Mouse (Mus musculus) brain, adult 2 months (tissue): ENCODE data around the gene Sox6.
A peak's percentile ranks its signal among the peaks of the same experiment; 100 is the strongest.

Experiments
- DNase-seq: peaks from one replicate; pipeline ENCODE4 v3.0.0; 2011; ENCODE audit warnings: low read depth, low spot score

The Sox6 gene

DNA sequence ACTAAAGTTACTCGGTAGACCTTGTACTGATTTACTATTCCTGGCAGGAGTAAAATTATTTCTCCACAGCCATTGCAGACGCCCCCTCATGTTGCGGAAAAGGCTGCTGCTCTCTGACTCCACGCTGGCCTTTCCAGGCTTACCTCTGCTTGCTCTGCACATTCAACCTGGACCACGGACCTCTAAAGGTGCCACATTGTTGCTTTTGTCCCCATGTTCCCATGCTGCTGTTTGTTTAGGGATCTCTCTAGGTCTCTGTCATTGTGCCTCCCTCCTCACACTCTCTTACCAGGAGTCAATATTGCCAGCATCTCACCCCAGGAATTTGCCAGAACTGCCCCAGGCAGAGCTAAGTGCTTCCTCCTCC, 473.6 kb downstream of the Sox6 start:
- no peak for DNase-seq

DNA sequence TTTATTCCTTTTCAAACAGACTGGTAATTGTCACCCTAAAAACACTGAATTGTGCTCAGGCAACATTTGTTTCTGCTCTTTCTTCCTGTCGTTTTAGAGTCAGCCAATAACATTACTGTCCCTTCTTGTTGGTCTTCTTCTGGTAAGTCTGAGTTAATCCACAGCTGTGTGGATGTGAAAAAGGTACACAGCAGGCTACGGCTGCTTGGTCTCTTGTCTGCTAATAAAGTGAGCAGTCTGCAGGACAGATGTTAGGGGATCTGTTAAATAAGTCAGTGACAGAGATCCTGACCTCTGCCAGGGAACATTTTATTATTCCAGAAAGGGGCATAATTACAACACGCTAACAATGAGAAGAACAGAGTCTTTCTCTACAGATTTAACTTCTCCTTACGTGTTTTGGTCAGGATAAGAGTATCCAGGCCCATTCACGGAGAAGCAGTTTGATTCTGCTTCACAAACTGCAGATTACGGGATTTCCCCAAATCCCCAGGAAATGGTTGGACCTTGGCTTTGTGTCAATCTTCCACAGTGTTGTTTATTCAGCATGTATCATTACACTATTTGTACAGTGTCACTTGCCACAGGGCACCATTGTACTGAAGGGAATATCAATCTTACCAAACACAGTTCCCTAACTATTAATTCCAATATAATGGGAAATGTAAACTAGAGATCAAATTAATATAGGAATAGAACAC, 474.1 kb downstream of the Sox6 start:
- DNase-seq = no peak

DNA sequence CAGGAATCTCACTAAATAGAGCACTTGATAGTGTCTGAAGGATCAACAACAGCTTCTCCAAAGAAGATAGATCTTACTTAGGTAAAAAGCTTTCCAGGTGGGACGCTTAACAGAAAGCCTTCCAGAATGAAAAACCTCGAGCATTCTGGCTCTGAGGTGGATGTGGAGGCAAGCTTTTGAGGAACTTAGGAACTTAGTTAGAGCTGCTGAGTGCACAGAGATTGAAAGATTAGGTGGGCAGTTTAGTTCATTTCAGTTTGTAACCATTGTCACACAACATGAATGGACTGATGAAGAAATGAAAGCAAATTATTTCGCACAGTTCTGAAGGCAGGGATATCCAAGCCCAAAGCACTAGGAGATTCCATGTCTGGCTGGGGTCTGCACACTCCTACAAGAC, 481.9 kb downstream of the Sox6 start:
- DNase-seq = no peak

DNA sequence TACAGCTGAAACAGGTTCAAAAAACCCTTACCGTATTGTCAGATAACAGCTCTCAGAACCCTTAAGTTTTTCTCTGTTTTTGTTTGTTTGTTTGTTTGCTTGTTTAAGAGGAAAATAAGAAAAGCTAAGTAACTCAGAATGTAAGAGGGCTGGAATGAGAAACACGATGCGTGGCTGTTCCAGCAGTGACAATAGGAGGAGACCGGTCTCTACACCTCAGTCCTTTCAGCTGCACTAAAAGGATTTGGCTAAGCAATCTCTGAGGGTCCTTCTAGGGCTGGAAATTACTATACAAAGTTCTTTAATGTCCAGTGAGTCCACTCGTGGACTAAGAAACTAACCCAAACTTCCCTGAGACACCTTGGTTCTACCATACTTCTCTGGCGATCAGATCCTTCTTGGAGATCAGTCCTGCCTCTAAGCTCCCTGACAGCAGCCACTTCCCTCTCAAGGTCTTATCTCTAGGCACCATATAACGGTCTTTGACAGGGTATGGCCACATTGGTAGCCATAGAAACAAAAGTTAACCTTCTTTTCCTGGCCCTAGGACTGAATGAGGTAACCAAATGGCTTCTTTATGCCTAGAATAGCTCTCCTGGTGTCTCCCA, 488.3 kb downstream of the Sox6 start:
- no peak for DNase-seq

DNA sequence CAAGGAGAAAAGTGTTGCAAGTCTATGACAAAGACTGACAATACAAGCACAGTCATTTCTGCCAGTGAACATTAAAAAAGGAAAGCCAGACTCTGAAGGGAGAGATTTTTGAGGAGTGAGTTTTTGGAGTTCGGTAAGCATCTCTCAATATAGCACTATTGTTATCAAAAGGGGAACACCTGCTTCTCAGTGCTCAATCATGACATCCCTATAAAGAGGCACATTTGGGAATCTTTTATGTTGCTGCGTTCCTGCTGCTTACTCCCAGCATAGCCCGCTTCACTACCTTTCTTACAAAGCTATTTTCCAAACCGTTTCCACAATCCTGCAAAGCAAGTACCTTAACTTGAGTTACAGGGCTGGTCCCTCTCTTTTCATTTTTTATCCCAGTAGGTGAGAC, 488.9 kb downstream of the Sox6 start:
- no peak for DNase-seq

DNA sequence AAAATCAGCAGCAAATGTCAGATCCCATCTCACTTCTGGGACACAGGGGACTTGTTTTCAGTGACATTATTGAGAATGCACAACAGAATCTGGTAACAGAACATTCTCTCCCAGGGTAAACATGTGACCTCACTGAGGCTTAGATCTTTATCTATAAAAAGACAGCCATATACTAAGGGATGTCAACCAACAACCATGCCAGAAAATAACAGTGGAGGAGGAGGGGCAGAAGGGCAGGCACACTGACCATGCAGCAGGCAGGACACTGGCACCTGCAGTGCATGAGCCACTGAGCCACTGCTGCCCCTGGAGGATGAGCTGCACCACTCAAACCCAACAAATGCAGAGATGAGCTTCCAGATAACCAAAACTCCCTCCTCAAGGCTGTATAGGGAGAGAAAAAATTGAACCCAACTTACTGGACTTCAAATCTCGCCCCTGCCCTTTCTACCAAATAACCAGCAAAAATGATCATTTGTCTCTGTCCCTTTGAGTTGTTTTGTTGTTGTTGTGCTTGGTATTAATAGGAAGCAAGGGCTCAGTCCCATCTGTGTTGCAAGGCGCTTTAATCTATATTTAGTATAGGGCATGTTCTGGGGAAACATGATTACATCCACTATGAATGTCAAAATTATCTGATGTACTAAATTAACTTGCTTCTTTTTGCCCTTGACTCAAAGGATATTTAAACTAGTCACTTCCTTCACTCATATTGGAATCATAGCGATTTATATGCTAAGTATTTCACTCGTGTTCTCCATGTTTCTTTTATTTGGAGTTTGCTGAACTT, 492.8 kb downstream of the Sox6 start:
- DNase-seq = no peak

DNA sequence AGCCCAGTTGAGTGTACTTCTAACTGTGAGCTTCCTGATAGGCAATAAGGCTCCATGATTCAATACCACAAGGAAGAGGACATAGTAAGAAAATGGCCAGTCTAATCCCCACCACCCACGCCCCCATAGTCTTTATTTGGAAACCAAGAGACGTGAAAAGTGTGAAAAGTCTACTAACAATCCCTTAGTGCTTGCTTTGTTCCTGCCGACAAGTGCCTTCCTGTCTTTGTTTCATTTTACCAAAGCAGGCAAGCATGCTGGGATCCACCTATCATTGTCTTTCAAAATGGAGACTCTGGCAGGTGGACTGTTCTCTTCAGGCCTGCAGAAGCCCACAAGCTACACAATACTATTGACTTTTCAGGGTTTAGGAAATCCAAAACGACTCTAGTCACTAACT, 495.0 kb downstream of the Sox6 start:
- DNase-seq = no peak

DNA sequence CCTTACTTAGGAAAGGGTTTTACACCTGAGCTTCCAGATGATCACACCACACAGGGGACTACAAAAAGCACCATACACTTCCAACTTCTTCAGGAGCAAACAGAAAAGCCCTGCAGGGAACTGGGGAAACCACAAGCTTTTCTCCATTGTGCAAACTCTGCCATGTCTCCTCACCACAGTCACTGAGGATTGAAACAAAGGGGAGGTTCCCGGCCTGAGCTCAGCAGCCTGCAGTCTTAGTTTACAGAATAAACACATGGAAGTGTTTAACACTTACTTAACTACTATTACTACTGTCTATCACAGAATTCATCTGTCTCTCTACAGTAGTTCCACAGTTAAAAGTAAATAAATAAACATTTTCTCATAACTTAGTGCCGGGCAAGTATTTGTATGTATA, 498.3 kb downstream of the Sox6 start:
- no peak for DNase-seq

DNA sequence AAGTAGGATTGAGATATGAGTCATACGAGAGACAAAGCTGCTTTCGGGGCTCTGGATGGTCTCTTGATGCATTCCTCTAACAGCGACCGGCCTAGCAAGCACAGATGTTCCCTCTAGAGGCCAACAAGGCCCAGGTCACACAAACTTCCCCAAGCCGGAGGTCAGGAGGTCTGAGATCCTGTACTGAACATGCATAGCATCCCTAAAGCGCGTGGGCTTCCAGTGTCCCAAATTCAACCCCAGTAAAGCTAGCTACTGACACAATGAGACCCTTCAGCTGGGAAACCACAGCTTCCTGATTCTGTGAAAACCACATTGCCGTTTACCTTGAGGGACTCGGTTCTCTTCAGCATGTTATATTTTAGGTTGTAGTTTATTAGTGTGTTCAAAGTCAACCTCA, 499.6 kb downstream of the Sox6 start:
- DNase-seq = no peak

DNA sequence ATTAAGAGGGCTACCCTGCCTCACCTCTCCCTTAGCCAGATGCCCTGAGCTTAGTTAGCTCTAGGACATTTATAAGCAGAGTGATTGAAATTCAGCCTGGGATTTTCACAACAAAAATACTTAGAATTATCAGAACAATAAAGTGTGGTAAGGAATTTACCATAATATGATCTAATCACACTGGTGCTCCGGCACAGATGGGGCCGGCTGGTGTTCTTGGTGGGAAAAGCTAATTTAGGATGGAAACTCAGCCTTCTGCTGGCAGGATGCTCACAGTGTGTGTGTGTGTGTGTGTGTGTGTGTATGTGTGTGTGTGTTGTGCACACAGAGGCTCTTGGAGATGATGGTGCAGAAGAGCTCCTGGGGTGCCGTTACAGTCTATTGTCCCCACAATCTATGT, 501.0 kb downstream of the Sox6 start:
- peak; percentile 15 for DNase-seq

DNA sequence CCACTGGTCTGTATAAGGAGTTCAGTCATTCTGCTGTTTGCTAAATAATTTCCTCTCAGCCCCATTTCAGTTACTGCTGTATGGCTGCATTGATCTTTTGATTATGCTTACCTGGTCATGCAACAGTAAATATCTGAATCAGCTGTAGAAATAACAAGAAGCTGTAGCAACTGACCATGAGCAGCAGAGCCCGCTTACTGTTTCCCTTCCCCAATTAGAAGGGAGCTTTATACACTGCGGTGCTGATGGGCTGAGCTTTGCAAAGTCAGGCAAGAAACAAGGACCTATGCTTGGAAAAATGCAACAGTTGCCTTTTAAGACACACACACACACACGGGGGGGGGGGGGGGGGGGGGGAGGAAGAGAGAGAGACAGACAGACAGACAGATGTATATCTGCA, 502.1 kb downstream of the Sox6 start:
- no peak for DNase-seq

DNA sequence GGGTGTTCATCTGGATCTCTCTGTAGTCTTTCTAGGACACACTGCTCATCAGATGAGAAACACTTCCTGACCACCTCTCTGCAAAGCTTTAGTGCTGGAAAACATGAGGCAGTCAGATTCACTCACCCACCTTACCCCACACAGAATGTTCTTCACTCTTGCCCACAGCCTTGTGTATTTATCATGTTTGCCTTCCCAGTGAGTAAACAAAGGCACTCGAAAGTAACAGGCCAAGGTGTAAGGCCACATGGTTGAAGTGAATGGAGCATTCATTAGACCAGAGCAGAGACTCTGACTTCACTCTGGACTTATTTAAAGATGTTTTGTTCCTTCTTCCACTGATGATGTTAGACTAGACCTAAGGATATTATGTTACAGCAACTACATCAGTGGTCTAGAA, 506.7 kb downstream of the Sox6 start:
- no peak for DNase-seq

DNA sequence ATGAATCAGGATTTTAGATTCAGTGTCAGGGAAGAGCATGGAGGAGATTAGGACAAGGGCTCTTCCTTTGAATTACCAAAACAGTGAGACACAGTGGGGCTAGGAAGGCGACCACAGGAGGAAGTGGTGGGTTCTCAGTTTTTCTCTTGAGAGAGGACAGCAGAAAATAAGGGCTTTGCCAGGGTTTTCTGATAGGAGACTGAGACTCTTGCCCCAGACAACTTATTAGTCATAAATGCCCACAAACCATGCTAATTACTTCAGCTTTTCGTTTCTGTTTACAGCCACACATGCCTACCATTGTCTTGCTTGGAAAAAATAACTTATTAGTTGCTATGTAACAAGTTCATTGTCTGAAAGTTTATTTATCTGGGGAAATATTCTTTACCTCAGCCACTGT, 507.4 kb downstream of the Sox6 start:
- no peak for DNase-seq

DNA sequence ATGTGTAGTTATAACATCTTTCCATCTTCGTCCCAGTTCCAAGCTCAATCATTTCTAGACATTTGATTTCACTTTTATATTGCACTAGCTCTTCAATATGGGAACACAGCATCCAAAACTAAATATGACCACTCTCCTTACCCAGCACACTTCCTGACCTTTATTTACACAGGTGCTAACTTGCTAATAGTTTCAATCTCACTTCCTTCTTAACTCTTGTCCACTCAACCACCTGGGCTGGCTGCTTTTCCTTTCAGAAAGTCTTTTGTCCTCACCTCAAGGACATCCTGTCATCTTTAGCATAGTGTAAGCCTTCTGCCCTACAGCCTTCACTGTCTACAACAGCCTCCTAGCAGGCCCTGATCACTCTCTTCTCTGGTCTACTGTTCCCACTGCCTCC, 520.9 kb downstream of the Sox6 start:
- no peak for DNase-seq

DNA sequence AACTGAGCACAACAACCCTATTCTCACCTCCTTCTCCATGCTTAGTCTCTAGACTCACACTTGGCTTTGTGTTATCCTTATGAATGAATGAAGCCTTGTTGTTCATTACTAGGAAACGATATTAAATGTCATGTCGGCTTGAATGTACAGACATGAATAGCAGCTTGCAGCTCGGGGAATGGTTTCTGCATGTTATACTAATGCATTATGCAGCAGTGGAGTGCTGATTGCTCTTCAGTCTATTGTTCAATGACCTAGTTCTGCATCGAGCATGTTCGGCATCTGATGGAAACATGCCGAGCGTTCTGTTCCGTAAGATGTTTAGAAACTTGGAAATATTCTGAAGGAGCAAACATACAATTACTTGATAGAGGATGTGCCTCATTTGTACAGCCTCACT, 524.9 kb downstream of the Sox6 start:
- DNase-seq = no peak

DNA sequence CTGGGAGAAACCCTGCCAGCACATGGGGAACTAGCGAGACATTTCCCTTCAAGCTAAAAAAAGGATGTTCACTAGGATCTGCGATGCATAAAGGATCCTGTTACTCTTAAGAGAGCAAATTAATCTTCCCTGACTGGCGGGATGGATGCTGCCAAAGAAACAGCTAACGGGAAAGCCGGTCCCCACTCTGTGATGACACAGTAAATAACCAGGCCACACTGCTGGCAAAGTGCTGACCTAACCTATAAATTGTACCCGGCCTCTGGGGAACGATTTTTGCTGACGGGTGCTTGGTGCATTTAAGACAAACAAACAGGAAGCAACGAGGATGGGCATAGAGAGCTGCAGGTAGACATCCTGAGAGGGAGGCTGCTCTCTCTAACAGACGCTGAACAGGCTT, 526.8 kb downstream of the Sox6 start:
- no peak for DNase-seq

DNA sequence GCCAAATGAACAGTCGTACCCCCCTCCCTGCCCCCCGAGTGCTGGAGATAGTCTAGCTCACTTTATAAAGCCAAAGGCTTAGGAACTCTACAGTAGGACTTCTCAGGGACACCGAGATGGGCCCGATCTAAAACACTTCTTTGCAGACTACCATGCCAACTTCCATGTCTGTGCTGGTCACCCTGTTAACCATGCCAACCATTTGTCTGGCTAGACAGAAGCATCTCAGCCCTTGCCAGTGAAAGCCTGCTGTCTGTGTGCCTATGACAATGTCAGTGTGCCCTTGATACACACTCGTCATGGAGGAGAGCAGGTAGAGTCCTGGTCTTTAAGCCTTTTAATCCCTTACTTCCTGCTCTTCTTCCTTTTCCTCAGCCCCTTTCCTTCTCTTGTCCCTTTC, 527.5 kb downstream of the Sox6 start:
- no peak for DNase-seq

DNA sequence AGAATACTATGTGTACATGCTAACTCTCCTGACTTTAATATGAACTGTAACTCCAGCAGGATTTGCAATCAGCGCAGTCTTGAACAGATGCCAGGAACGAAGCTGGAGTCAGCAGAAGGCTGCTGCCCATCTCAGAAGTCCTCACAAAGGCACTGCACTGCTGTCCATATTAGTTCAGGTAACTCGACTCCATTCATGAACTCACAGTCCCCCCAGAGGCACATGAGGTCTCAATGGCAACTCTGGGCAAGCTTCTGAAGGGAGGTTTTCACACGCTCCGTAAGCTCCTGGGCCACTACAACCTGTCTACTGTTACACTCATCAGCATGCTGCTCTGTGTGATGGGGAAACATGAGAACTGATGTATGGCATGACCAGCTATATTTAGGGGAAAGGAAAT, 528.6 kb downstream of the Sox6 start:
- no peak for DNase-seq

DNA sequence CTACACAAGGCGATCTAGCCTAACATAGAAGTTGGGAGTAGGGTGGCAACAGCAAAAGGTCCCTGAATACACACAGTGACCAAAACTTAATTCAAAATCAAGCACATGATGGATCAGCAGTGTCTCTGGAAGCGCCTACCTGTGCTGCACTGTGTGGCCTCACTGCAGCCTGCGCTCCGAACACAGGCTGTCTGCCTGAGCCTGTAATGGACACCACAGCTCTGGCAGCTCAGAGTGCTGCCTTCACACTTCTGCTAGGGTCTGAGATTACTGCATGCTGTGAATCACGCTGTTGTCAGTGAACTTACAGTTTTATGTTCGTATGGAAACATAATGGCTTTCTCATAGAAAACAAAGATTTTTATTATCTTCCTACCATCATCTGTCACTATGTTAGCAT, 532.2 kb downstream of the Sox6 start:
- no peak for DNase-seq

DNA sequence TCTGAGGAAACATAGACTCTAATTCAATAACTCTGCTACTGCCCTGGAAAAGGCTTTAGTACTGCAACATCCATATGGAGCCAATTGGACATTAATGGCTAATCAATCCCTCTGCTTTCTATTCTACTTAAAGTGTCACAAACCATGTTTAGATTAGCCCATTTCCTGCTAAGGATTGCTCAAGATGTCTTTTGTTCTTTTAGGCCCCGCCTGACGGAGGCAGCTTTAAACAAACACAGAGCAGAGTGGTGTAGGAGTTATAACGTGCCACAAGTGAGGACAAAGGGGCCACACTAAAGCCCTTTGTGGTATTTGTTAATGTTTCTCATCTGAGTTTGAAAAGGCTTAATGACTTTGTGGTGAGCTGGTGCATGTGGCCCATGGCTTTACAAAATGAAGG, 537.1 kb downstream of the Sox6 start:
- DNase-seq = no peak

DNA sequence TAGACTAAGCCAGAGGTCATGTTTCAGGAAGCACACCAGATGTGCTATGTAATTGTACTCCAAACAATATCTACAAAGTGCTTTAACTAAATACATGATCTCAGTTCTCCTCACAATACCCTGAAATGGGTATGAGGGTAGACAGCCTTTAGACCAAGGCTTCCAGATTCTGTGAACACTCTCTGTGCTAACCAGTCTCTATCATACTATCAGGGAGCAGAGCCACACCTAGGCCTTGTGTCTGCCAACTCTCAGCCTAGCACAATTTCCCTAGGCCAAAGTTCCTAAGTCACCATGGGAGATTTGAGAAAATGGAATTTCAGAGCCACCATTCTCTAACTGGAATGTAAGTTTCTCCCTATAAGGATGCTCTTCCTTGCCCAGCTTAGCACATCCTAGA, 537.8 kb downstream of the Sox6 start:
- DNase-seq = no peak

DNA sequence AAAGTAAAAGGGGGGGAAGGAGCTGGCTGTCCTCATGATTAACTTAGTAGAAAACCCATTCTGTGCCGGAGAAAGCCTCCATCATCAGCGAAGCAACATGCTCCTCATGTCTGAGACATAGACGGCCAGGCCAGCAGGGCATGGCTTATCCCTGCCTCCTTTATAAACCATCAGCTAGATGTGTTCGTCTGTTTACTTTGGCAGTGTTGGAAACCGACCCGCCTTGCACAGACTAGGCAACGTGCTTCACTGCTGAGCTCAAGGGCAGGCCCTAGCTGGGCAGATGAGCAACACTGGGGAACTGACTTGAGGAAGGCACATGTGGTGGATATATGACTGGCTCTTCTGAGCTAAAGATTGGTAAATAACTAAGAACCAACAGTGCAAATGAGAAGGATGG, 538.4 kb downstream of the Sox6 start:
- no peak for DNase-seq

DNA sequence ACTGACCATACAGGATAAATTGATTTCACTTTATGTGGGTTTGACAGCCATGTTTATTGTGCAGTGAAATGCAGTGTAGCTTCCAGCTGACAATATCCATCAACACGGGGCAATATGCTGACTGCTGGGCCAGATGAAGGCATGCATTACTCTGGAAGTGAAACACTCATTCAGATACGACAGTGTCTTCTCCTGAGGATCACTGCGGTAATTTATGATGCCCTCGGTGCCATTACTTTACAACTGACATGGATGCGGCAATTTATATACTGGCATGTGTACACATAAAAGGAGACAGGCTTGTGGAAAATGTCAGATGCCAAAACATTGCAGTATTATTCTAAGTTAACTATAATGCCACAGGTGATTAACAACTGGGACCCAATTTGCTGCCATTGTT, 546.9 kb downstream of the Sox6 start:
- DNase-seq = no peak
